Mouse (Mus musculus) gastrocnemius, postnatal 25 days (tissue): ENCODE data around the gene Hirip3. TPM values are rescaled to one million over a fixed set of nuclear protein-coding genes. Genes with fewer than 3 reads are reported as not detected.

Experiments used
- DNase-seq: peaks from one replicate; pipeline ENCODE4 v3.0.0; 2022
- long read RNA-seq, 2 experiments: library from polyadenylated mRNA; stranded (forward); transcript quantifications; one replicate each; pipeline ENCODE4 v2.0.0; 2021
- total RNA-seq, 2 experiments: library from RNA; stranded (reverse); gene quantifications; 1 replicate in 1 of 2; 2 replicates in 1 of 2; pipeline ENCODE4 v1.2.3; 2021

The Hirip3 gene
- 1 to 10 TPM; 4.2 to 5.0 TPM for total RNA-seq
- long read RNA-seq, experiment 1, partial matches to known transcripts, result 0 of 2 reads
- long read RNA-seq, experiment 1, other reads (novel, unspliced or antisense), result 0 of 2 reads
- long read RNA-seq, experiment 2, transcript Hirip3-201 (7 exons, 2,766 nt), result major isoform, 5 of 8 reads
- long read RNA-seq, experiment 2, partial matches to known transcripts, result 3 of 8 reads
- long read RNA-seq, experiment 2, other reads (novel, unspliced or antisense), result 0 of 8 reads

GRCm38 (mm10) chr7:126861429-126862130 is at the start of gene Hirip3:
Gene Hirip3, plus strand, starts transcription at chr7:126861972.
- peak; percentile 93 for DNase-seq

DNA sequence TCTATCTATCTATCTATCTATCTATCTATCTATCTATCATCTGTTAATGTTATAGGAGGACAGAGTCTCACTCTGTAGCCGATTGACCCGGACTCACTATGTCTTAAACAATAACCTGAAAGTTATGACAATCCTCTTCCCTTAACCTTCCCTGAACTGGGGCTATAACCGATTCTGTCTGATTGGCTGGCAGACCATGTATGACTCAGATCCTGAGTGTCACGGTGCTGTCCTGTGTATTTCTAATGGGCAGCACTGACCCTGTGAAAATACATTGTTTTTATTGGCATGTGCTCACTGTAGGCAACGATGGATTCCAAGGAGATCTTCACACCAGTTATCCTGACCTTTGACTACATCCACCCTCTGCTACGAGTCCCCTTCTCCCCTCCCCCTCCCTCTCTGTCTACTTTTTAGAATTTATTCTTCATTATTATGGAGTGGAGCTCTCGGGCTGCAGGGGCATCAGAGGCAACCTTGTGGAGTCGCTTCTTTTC is 46.0 kb upstream of the Hirip3 start:
- no peak for DNase-seq

GRCm38 (mm10) chr7:126816494-126816893 is 45.3 kb upstream of the Hirip3 start:
- no peak for DNase-seq

DNA sequence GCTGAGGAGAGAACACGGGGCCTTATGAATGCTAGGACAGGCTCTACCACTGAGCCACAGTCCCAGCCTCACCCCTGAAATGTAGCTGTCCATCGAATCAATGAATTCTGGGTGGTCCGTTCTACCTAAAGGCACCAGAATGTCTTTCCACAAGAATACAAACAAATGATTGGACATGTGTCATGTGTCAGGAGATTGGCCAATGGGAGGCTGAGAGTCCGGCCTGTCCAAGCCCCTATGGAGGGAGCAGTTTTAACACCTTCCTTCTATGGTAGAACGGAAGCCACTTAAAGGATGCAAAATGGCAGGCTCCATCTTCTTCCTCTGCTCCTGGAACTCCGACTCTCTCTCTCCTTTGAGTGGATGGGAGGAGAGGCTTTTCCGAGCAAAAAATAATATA is 44.2 kb upstream of the Hirip3 start:
- no peak for DNase-seq

DNA sequence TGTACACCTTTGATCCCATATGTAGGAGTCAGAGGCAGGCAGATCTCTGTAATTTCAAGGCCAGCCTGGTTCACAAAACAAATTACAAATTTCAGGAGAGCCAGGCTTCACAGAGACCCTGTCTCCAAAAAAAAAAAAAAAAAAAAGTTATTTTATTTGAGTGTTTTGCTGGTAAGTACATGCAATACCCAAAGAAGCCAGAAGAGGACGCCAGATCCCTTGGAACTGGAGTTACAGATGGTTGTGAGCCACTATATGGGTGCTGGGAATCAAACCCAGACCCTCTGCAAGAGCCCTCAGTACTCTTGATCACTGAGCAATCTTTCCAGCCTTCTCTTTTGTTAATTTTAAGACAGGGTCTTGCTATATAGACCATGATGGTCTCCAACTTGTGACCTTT is 43.0 kb upstream of the Hirip3 start:
- DNase-seq, result no peak

GRCm38 (mm10) chr7:126821835-126822511 is 39.8 kb upstream of the Hirip3 start:
- peak; percentile 62 for DNase-seq

DNA sequence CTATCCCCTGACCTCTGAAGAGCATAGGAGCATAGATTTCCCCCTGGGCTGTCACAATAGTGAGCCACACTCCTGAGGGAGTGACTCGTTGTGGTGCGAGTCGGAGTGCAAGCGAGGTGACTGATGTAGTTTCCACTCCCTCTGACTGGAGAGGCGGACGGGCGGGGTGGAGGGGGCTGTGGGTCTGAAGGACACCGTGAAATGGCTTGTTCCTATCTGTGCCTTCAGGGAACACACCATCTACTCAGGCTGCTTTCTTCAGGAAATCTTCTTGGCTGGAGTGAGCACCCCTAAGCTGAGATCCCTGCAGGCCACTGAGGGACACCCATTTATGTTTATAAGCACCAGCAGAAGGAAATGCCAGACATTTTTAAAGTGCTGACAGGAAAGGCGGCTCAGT is 39.0 kb upstream of the Hirip3 start:
- DNase-seq, result peak; percentile 23

DNA sequence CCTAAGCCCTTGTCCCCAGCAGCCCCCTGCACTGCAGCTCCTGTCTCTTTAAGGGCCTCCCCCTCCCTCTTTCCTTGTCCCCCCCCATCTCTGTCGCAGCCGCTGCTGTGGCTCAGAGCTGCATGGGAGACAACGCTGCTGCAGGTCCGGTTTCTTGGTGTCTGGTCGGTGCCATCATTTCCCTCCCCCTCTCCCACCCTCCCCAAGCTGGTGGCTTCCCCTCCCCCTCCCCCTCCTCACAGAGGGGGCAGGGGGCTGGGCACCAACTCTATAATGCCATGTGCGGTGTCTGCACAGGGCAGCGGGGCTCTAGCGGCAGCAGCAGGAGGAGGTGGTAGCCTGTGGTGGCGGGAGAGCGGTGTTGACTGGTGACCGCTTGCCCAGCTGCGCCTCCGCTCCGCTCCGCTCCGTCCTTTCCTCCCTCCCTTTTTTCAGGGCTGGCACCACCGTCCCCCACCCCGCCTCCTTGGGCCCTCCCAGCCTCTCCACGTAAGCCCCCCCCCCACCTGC is 38.5 kb upstream of the Hirip3 start:
- peak; percentile 19 for DNase-seq

GRCm38 (mm10) chr7:126823940-126824339 is 37.8 kb upstream of the Hirip3 start:
- no peak for DNase-seq

GRCm38 (mm10) chr7:126825403-126825802 is 36.4 kb upstream of the Hirip3 start:
- no peak for DNase-seq

DNA sequence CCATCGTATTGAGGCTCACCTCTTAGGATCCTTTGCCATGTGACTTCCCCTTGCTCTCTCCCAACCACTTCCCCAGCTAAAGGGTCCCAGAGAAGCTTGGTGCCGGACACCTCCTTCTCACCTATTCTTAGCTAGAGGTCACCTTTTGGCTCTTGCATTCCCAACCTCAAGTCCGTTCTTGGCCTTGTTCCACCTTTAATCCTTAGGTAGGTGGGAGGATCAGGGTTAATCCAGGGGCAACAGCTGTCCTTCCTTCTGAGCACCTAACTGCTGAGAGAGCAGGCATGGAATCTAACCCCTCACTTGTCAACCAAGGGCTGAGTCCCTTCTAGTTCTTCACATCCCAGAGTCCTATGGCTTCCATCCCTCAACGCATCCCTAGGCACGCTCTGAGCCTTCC is 35.8 kb upstream of the Hirip3 start:
- no peak for DNase-seq

DNA sequence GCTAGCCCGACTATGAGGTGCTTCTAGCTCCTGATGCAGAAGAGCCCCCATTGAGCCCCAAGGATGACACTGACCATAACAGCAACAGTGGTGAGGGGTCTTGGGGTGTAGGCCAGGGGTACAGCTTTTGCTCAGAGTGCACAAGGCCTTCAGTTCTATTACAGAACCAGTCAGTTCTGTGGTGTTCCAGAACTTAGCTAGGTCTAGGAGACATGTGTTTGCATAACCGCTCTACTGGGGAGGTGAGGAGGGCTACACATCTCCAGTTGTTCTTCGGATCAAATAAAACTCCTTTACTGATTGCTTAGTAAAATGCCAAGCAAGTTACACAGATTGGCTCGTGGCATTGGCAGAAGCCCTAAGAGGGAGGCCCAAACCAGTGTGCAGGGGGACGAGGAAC is 30.2 kb upstream of the Hirip3 start, which contains the start of gene 4930451I11Rik:
Gene 4930451I11Rik (minus strand): TSS at position 101 of the 400 bp plus-strand sequence.
- DNase-seq, result no peak

GRCm38 (mm10) chr7:126832036-126832598 is 29.7 kb upstream of the Hirip3 start:
- peak; percentile 59 for DNase-seq

DNA sequence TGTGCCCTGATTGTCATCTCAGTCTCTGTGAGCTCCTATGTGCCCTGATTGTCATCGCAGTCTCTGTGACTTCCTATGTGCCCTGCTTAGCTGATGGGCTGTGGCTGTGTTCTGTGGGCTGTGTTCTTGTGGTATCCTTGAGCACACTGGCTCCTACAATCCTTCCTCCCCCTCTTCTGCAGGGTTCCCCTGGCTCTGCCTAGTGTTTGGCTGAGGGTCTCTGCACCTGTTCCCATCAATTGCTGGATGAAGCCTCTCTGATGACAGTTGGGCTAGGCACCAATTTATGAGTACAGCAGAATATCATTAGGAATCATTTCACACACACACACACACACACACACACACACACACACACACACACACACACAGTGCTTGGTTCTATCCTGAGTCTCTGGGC is 28.5 kb upstream of the Hirip3 start:
- no peak for DNase-seq

- no peak for DNase-seq
Observed at GRCm38 (mm10) chr7:126843276-126843675, 18.5 kb upstream of the Hirip3 start.

DNA sequence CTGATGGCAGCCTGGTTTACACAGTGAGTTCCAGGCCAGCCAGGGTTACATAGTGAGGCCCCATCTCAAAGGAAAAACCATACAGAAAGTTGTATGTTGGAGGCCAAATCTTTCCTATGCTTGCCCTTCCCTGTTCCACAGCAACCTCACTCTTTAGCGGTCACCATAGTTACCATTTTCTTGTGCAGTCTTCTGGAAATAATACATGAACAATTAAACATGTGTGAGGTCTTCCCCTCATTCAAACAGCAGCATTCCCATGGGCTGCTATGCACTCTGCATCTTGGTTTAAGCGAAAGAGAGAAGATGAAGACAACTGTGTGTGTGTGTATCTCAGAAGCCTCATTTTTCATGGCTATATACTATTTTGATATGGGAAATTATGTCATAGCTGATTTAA is 16.3 kb upstream of the Hirip3 start:
- no peak for DNase-seq

DNA sequence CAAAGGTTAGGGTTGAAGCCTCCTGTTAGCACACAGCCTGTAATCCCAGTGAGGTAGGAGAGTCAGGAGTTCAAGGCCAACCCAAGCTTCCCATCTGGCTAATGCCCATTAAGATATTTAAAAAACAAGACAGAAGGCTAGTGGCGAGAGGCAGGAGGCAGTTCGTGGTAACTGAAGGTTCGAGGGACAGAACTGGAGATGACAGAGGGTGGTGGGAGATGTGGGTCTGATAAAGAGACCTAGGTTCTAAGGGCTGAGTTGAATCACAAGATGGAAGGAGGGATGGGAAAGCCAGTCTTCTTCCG is 14.7 kb upstream of the Hirip3 start, which contains the start of gene Doc2a:
Gene Doc2a (plus strand): TSS at position 301 of the 305 bp plus-strand sequence.
- DNase-seq, result no peak

GRCm38 (mm10) chr7:126847421-126848398 is 14.1 kb upstream of the Hirip3 start:
- no peak for DNase-seq

- DNase-seq, result no peak
Observed at GRCm38 (mm10) chr7:126848794-126849193, 13.0 kb upstream of the Hirip3 start.

DNA sequence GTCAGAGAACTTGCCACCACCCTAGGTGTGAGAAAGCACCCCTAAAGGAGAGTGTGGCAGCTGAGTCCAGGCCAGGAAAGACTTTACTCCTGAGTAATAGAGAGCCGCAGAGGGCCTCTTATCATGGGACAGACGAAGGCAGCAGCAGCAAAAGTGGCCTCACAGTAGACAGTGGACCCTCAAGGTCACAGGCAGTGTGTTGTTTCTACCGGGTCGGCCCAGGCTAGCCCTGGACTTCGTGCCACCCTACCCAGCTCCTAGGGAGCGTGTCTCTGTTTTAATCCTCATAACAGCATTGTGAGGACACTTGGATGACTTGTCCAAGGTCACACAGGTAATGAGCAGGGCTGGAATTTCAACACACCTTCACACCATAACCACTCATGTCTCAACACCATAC is 11.6 kb upstream of the Hirip3 start:
- DNase-seq, result no peak

- DNase-seq, result no peak
Observed at GRCm38 (mm10) chr7:126851192-126851591, 10.6 kb upstream of the Hirip3 start.
